ENCODE assay signal across 15 mouse cellular contexts in genomic region chr13:55899501-55900189, GRCm38 (mm10).
DNase-seq lines count a peak whose midpoint lies in the region; ATAC-seq and TF ChIP-seq lines count a peak whose summit lies in the region.
"Had no signal": no experiment of that assay in that cellular context is flagged by ENCODE, and none has a peak within 500 bp of the region (broad histone marks: within the 10 kb centered on the region; RNA-seq: fewer than 3 reads in every experiment).

No protein-coding gene starts in this region.

- TF ChIP-seq CTCF in midbrain, postnatal 0 days (IDR thresholded peaks at IDR 0.05) = no peak

- H3K4me1 ChIP-seq in hindbrain, embryonic 10.5 days (replicated peaks) = peaks cover 17% of the 10 kb centered on the region
- H3K4me1 ChIP-seq in hindbrain, embryonic 14.5 days (replicated peaks; ENCODE audit: control insufficient read depth, insufficient read depth, low read length) = peaks cover 13% of the 10 kb centered on the region
- 0 out of 2 replicates have a peak, but pooled peaks cover 4% of the 10 kb centered on the region for H3K4me1 ChIP-seq in midbrain, postnatal 0 days (ENCODE audit: insufficient read depth, low read length)
- peaks cover 14% of the 10 kb centered on the region for H3K4me1 ChIP-seq in midbrain, embryonic 15.5 days
- H3K4me1 ChIP-seq in forebrain, embryonic 16.5 days (replicated peaks; ENCODE audit: control insufficient read depth, insufficient read depth, low read length) = peaks cover 19% of the 10 kb centered on the region
- peaks cover 33% of the 10 kb centered on the region for H3K4me1 ChIP-seq in stomach, embryonic 14.5 days (ENCODE audit: control insufficient read depth, insufficient read depth, low read length)
- H3K4me1 ChIP-seq: liver, embryonic 15.5 days had no signal

- H3K36me3 ChIP-seq in hindbrain, embryonic 10.5 days = no peaks in the 10 kb centered on the region
- H3K36me3 ChIP-seq in hindbrain, embryonic 14.5 days (replicated peaks; ENCODE audit: control insufficient read depth, insufficient read depth) = no peaks in the 10 kb centered on the region
- H3K36me3 ChIP-seq in midbrain, postnatal 0 days (ENCODE audit: insufficient read depth, low read length) = no peaks in the 10 kb centered on the region
- H3K36me3 ChIP-seq in midbrain, embryonic 15.5 days (replicated peaks) = no peaks in the 10 kb centered on the region
- no peaks in the 10 kb centered on the region for H3K36me3 ChIP-seq in forebrain, embryonic 16.5 days (ENCODE audit: control insufficient read depth, insufficient read depth)
- no peaks in the 10 kb centered on the region for H3K36me3 ChIP-seq in stomach, embryonic 14.5 days (ENCODE audit: control insufficient read depth, insufficient read depth, low read length)
- H3K36me3 ChIP-seq: heart, embryonic 15.5 days; liver, embryonic 15.5 days had no signal

- H3K9me3 ChIP-seq in hindbrain, embryonic 10.5 days = no peaks in the 10 kb centered on the region
- H3K9me3 ChIP-seq in hindbrain, embryonic 14.5 days (ENCODE audit: control insufficient read depth, low read length) = no peaks in the 10 kb centered on the region
- no peaks in the 10 kb centered on the region for H3K9me3 ChIP-seq in midbrain, postnatal 0 days (ENCODE audit: low read length)
- no peaks in the 10 kb centered on the region for H3K9me3 ChIP-seq in midbrain, embryonic 15.5 days
- H3K9me3 ChIP-seq in forebrain, embryonic 16.5 days (ENCODE audit: control insufficient read depth, low read length) = no peaks in the 10 kb centered on the region
- no peaks in the 10 kb centered on the region for H3K9me3 ChIP-seq in stomach, embryonic 14.5 days (ENCODE audit: control insufficient read depth, low read depth, low read length)
- H3K9me3 ChIP-seq: heart, embryonic 15.5 days; liver, embryonic 15.5 days had no signal

- H3K4me2 ChIP-seq in hindbrain, embryonic 14.5 days (replicated peaks) = no peak overlapping the region
- no peak overlapping the region for H3K4me2 ChIP-seq in midbrain, postnatal 0 days (ENCODE audit: low read depth, low read length, poor library complexity, severe bottlenecking)
- H3K4me2 ChIP-seq in midbrain, embryonic 15.5 days = no peak overlapping the region
- H3K4me2 ChIP-seq in forebrain, embryonic 16.5 days (ENCODE audit: low read length) = no peak overlapping the region
- H3K4me2 ChIP-seq in stomach, embryonic 14.5 days (replicated peaks; ENCODE audit: low read depth, low read length) = no peak overlapping the region
- H3K4me2 ChIP-seq: heart, embryonic 15.5 days; liver, embryonic 15.5 days had no signal

- 79% methylated on average over 10 of the region's 10 CpGs for WGBS in hindbrain, embryonic 10.5 days
- 56% methylated on average over 10 of the region's 10 CpGs for WGBS in hindbrain, embryonic 14.5 days
- 56% methylated on average over 10 of the region's 10 CpGs for WGBS in midbrain, postnatal 0 days
- 58% methylated on average over 10 of the region's 10 CpGs for whole genome bisulfite sequencing in midbrain, embryonic 15.5 days
- WGBS in forebrain, embryonic 16.5 days = 28% methylated on average over 10 of the region's 10 CpGs
- 80% methylated on average over 10 of the region's 10 CpGs for WGBS in stomach, embryonic 14.5 days

- peaks cover 24% of the 10 kb centered on the region for H3K27me3 ChIP-seq in hindbrain, embryonic 10.5 days (ENCODE audit: insufficient read depth, poor library complexity, severe bottlenecking)
- H3K27me3 ChIP-seq in hindbrain, embryonic 14.5 days (ENCODE audit: control insufficient read depth, insufficient read depth, low read length) = no peaks in the 10 kb centered on the region
- no peaks in the 10 kb centered on the region; the same call in 1 of the 2 replicates for H3K27me3 ChIP-seq in midbrain, postnatal 0 days (ENCODE audit: insufficient read depth, low read length)
- no peaks in the 10 kb centered on the region for H3K27me3 ChIP-seq in midbrain, embryonic 15.5 days (replicated peaks)
- no peaks in the 10 kb centered on the region for H3K27me3 ChIP-seq in forebrain, embryonic 16.5 days (replicated peaks; ENCODE audit: control insufficient read depth, insufficient read depth, low read length)
- H3K27me3 ChIP-seq in stomach, embryonic 14.5 days (ENCODE audit: control insufficient read depth, insufficient read depth, low read length) = no peaks in the 10 kb centered on the region
- H3K27me3 ChIP-seq: liver, embryonic 15.5 days had no signal

- no peak for ATAC-seq in hindbrain, embryonic 14.5 days (ENCODE audit: low FRiP score)
- ATAC-seq in midbrain, postnatal 0 days (ENCODE audit: low FRiP score) = no peak
- ATAC-seq in midbrain, embryonic 15.5 days (replicated peaks) = no peak
- ATAC-seq in forebrain, embryonic 16.5 days = peak; percentile 83
- no peak for ATAC-seq in stomach, embryonic 14.5 days (ENCODE audit: insufficient number of reproducible peaks, insufficient read depth, low FRiP score, low read depth)

- H3K9ac ChIP-seq in hindbrain, embryonic 14.5 days = no peak overlapping the region
- H3K9ac ChIP-seq in midbrain, postnatal 0 days (replicated peaks; ENCODE audit: low read length, poor library complexity, severe bottlenecking) = no peak overlapping the region
- no peak overlapping the region for H3K9ac ChIP-seq in midbrain, embryonic 15.5 days
- no peak overlapping the region for H3K9ac ChIP-seq in forebrain, embryonic 16.5 days (replicated peaks; ENCODE audit: low read depth, low read length)
- H3K9ac ChIP-seq in stomach, embryonic 14.5 days (replicated peaks; ENCODE audit: low read depth, low read length) = no peak overlapping the region
- H3K9ac ChIP-seq: heart, embryonic 15.5 days; liver, embryonic 15.5 days had no signal

- no peak for DNase-seq in hindbrain, embryonic 10.5 days (ENCODE audit: low spot score)
- no peak for DNase-seq in hindbrain, embryonic 14.5 days (ENCODE audit: low spot score)
- DNase-seq in midbrain, postnatal 0 days (ENCODE audit: low spot score) = peak; percentile 42
- DNase-seq in embryo, embryonic 10 days (ENCODE audit: low spot score) = no peak
- no peak for DNase-seq in spleen, postnatal 14 days (ENCODE audit: low spot score in 2 of 2)
- DNase-seq: B cell, adult 2 months; cerebellum, adult 2 months; lung, postnatal 10 days; thymus, adult 2 months had no signal

- H3K27ac ChIP-seq in hindbrain, embryonic 10.5 days = peak overlapping the region; percentile 35; the same call in 1 of the 2 replicates
- no peak overlapping the region for H3K27ac ChIP-seq in hindbrain, embryonic 14.5 days
- no peak overlapping the region for H3K27ac ChIP-seq in midbrain, postnatal 0 days (ENCODE audit: low read depth, low read length)
- H3K27ac ChIP-seq in midbrain, embryonic 15.5 days = no peak overlapping the region
- H3K27ac ChIP-seq in forebrain, embryonic 16.5 days (ENCODE audit: low read length) = 0 out of 2 replicates have a peak overlapping the region, but pooled peaks have one; percentile 46
- 0 out of 2 replicates have a peak overlapping the region, but pooled peaks have one; percentile 6 for H3K27ac ChIP-seq in stomach, embryonic 14.5 days (ENCODE audit: low read length)
- H3K27ac ChIP-seq: heart, embryonic 15.5 days; liver, embryonic 15.5 days had no signal

- no peak overlapping the region for H3K4me3 ChIP-seq in hindbrain, embryonic 10.5 days
- no peak overlapping the region for H3K4me3 ChIP-seq in hindbrain, embryonic 14.5 days (replicated peaks; ENCODE audit: low read length)
- no peak overlapping the region for H3K4me3 ChIP-seq in midbrain, postnatal 0 days (ENCODE audit: low read depth, low read length)
- H3K4me3 ChIP-seq in midbrain, embryonic 15.5 days = no peak overlapping the region
- no peak overlapping the region for H3K4me3 ChIP-seq in forebrain, embryonic 16.5 days (replicated peaks; ENCODE audit: low read length)
- no peak overlapping the region for H3K4me3 ChIP-seq in stomach, embryonic 14.5 days (ENCODE audit: low read depth, low read length)
- H3K4me3 ChIP-seq: erythroblast, embryonic 14.5 days; heart, embryonic 15.5 days; liver, embryonic 15.5 days had no signal

Comparison
In these comparisons a context has a peak if more than half of its experiments do, and no peak if none do; other contexts are left out.
1. H3K27ac ChIP-seq: peak in hindbrain, embryonic 10.5 days (single experiment), forebrain, embryonic 16.5 days (single experiment) and stomach, embryonic 14.5 days (single experiment); none in hindbrain, embryonic 14.5 days (single experiment), midbrain, postnatal 0 days (single experiment) and midbrain, embryonic 15.5 days (single experiment).